Mouse (Mus musculus) hindbrain, embryonic 11.5 days (tissue): ENCODE measurements around the gene Rnf103. TPM values are rescaled to one million over a fixed set of nuclear protein-coding genes. Genes with fewer than 3 reads are reported as not detected.
"Not testable (repeated sequence)": the region's sequence is repeated elsewhere in the genome, so short reads cannot be mapped to it uniquely, and the experiment has no call there.

Experiments
- ATAC-seq: fragments of 200-750 bp; cut with Nextera tagmentation; 2 replicates; pipeline ENCODE4 v1.8.0; 2017; ENCODE audit warnings: mild to moderate bottlenecking, moderate TSS enrichment, moderate library complexity; ENCODE audit not compliant: low FRiP score
- DNase-seq: peaks from one replicate; pipeline ENCODE4 v3.0.0-alpha.2; 2015; ENCODE audit warnings: low spot score
- H3K27ac ChIP-seq: fragments of 300-500 bp; sonication (generic); 2 replicates; pipeline ENCODE4 v1.5.1; 2014; ENCODE audit warnings: mild to moderate bottlenecking, low read depth, low read length
- H3K27me3 ChIP-seq: fragments of 300-500 bp; sonication (generic); 2 replicates; pipeline ENCODE4 v1.6.1; 2014; ENCODE audit warnings: mild to moderate bottlenecking, low read length, moderate library complexity, mixed read lengths; ENCODE audit not compliant: control insufficient read depth, insufficient read depth
- H3K36me3 ChIP-seq: fragments of 300-500 bp; sonication (generic); 2 replicates; pipeline ENCODE4 v1.6.1; 2014; ENCODE audit warnings: mild to moderate bottlenecking, low read length, moderate library complexity, mixed read lengths; ENCODE audit not compliant: control insufficient read depth, insufficient read depth
- H3K4me1 ChIP-seq: fragments of 300-500 bp; sonication (generic); replicated peaks from 2 replicates; pipeline ENCODE4 v1.6.1; 2014; ENCODE audit warnings: low read length, mixed read lengths; ENCODE audit not compliant: control insufficient read depth, insufficient read depth
- H3K4me2 ChIP-seq: fragments of 300-500 bp; sonication (generic); replicated peaks from 2 replicates; pipeline ENCODE4 v1.6.1; 2014; ENCODE audit warnings: mild to moderate bottlenecking, low read depth, low read length
- H3K4me3 ChIP-seq: fragments of 300-500 bp; sonication (generic); 2 replicates; pipeline ENCODE4 v1.5.1; 2014; ENCODE audit warnings: low read depth, low read length
- H3K9ac ChIP-seq: fragments of 300-500 bp; sonication (generic); 2 replicates; pipeline ENCODE4 v1.6.1; 2014; ENCODE audit warnings: low read depth, low read length
- H3K9me3 ChIP-seq: fragments of 300-500 bp; sonication (generic); 2 replicates; pipeline ENCODE4 v1.6.1; 2016; ENCODE audit warnings: low read length; ENCODE audit not compliant: control insufficient read depth
- WGBS: fragments of 180-500 bp; shearing (Covaris S2); extraction: QIAGEN DNeasy Blood & Tissue Kit; methylation state at CpG from one replicate; pipeline ENCODE4 v1.1.7; 2014; 5-methylcytosine and 5-hydroxymethylcytosine counted together
- polyA plus RNA-seq: library from polyadenylated mRNA; unstranded; fragments of >200 nt; fragmentation: Nextera tagmentation; extraction: Ambion mirVana; gene quantifications from 2 replicates; pipeline ENCODE4 v1.2.1, GENCODE M21; 2014

The Rnf103 gene
- polyA plus RNA-seq, 1 experiment from 2014 or later = 18.8 TPM

- Histone ChIP-seq H3K4me2 (no peak overlapping the region), H3K36me3 (no peaks in the 10 kb centered on the region), H3K9ac (no peak overlapping the region), H3K9me3 (no peaks in the 10 kb centered on the region), H3K4me1 (no peaks in the 10 kb centered on the region), H3K27me3 (no peaks in the 10 kb centered on the region), H3K27ac (no peak overlapping the region), H3K4me3 (no peak overlapping the region)
- ATAC-seq (no peak), DNase-seq (no peak)
- 74% methylated on average over 3 of the region's 3 CpGs for WGBS
Measured at GRCm38 (mm10) chr6:71469291-71469690, 24.4 kb upstream of the Rnf103 start.

- no peak overlapping the region for H3K27ac ChIP-seq
- WGBS = 81% methylated on average over 4 of the region's 4 CpGs
- DNase-seq (no peak), ATAC-seq (no peak)
- no peaks in the 10 kb centered on the region for H3K4me1 ChIP-seq
- no peak overlapping the region for H3K4me3 ChIP-seq
- H3K36me3 ChIP-seq = no peaks in the 10 kb centered on the region
- no peak overlapping the region for H3K9ac ChIP-seq
- H3K9me3 ChIP-seq = no peaks in the 10 kb centered on the region
- no peak overlapping the region for H3K4me2 ChIP-seq
- H3K27me3 ChIP-seq = no peaks in the 10 kb centered on the region
Measured at GRCm38 (mm10) chr6:71471830-71472520, 21.7 kb upstream of the Rnf103 start.

- Histone ChIP-seq H3K4me2 (no peak overlapping the region), H3K4me1 (no peaks in the 10 kb centered on the region), H3K36me3 (no peaks in the 10 kb centered on the region), H3K9me3 (no peaks in the 10 kb centered on the region), H3K27me3 (no peaks in the 10 kb centered on the region), H3K9ac (no peak overlapping the region), H3K27ac (no peak overlapping the region), H3K4me3 (no peak overlapping the region)
- ATAC-seq (no peak), DNase-seq (no peak)
- 77% methylated on average over 1 of the region's 1 CpGs for WGBS
Measured at GRCm38 (mm10) chr6:71472786-71473185, 20.9 kb upstream of the Rnf103 start.

- Histone ChIP-seq H3K9ac (no peak overlapping the region), H3K36me3 (no peaks in the 10 kb centered on the region), H3K4me3 (no peak overlapping the region), H3K4me1 (no peaks in the 10 kb centered on the region), H3K4me2 (no peak overlapping the region), H3K27ac (no peak overlapping the region), H3K9me3 (no peaks in the 10 kb centered on the region), H3K27me3 (no peaks in the 10 kb centered on the region)
- ATAC-seq = no peak
- no peak for DNase-seq
- 88% methylated on average over 3 of the region's 3 CpGs for WGBS
Measured at GRCm38 (mm10) chr6:71475604-71476003, 18.1 kb upstream of the Rnf103 start.

GRCm38 (mm10) chr6:71476783-71477182, 16.9 kb upstream of the Rnf103 start:
- no peak overlapping the region for H3K4me3 ChIP-seq
- H3K4me2 ChIP-seq = no peak overlapping the region
- 74% methylated on average over 5 of the region's 5 CpGs for WGBS
- H3K27me3 ChIP-seq = no peaks in the 10 kb centered on the region
- H3K9me3 ChIP-seq = no peaks in the 10 kb centered on the region
- ATAC-seq (no peak), DNase-seq (no peak)
- H3K36me3 ChIP-seq = no peaks in the 10 kb centered on the region
- no peak overlapping the region for H3K9ac ChIP-seq
- H3K27ac ChIP-seq = no peak overlapping the region
- no peaks in the 10 kb centered on the region for H3K4me1 ChIP-seq

- not testable (repeated sequence) for H3K27ac ChIP-seq, H3K9ac ChIP-seq, H3K36me3 ChIP-seq, H3K4me2 ChIP-seq, DNase-seq, H3K4me3 ChIP-seq, H3K27me3 ChIP-seq, H3K9me3 ChIP-seq, H3K4me1 ChIP-seq, ATAC-seq
- 89% methylated on average over 10 of the region's 10 CpGs for WGBS
Measured at GRCm38 (mm10) chr6:71478816-71479568, 14.7 kb upstream of the Rnf103 start.

GRCm38 (mm10) chr6:71479588-71479987, 14.1 kb upstream of the Rnf103 start:
- H3K9ac ChIP-seq = not testable (repeated sequence)

GRCm38 (mm10) chr6:71480136-71480535, 13.6 kb upstream of the Rnf103 start:
- H3K27ac ChIP-seq = no peak overlapping the region
- no peak overlapping the region for H3K4me2 ChIP-seq
- 91% methylated on average over 1 of the region's 1 CpGs for WGBS
- no peaks in the 10 kb centered on the region for H3K27me3 ChIP-seq
- H3K4me1 ChIP-seq = no peaks in the 10 kb centered on the region
- H3K36me3 ChIP-seq = no peaks in the 10 kb centered on the region
- H3K4me3 ChIP-seq = no peak overlapping the region
- H3K9me3 ChIP-seq = no peaks in the 10 kb centered on the region
- no peak overlapping the region for H3K9ac ChIP-seq
- DNase-seq (no peak), ATAC-seq (no peak)

More at GRCm38 (mm10) chr6:71479588-71479987, 14.1 kb upstream of the Rnf103 start:
- H3K4me1 ChIP-seq, DNase-seq, H3K27me3 ChIP-seq, H3K4me2 ChIP-seq, H3K27ac ChIP-seq, H3K9me3 ChIP-seq, H3K36me3 ChIP-seq, H3K4me3 ChIP-seq, ATAC-seq: not testable (repeated sequence)
- 92% methylated on average over 2 of the region's 2 CpGs for WGBS

GRCm38 (mm10) chr6:71481136-71481535, 12.6 kb upstream of the Rnf103 start:
- Histone ChIP-seq H3K4me3 (no peak overlapping the region), H3K36me3 (no peaks in the 10 kb centered on the region), H3K4me2 (no peak overlapping the region), H3K4me1 (no peaks in the 10 kb centered on the region), H3K27ac (no peak overlapping the region), H3K9ac (no peak overlapping the region), H3K27me3 (no peaks in the 10 kb centered on the region), H3K9me3 (no peaks in the 10 kb centered on the region)
- ATAC-seq (no peak), DNase-seq (no peak)
- WGBS = 65% methylated on average over 7 of the region's 7 CpGs
